Mouse (Mus musculus): ENCODE results near the gene Med19. TPM values are rescaled to one million over a fixed set of nuclear protein-coding genes. Genes with fewer than 3 reads are reported as not detected.
"Not testable (repeated sequence)": the region's sequence is repeated elsewhere in the genome, so short reads cannot be mapped to it uniquely, and the experiment has no call there.

Gene Med19
- polyA plus RNA-seq, 1 experiment from 2014 or later = 38.5 TPM

GRCm38 (mm10) chr2:84669828-84670568 is 8.2 kb upstream of the Med19 start:
- Histone ChIP-seq H3K4me1 (peaks cover 14% of the 10 kb centered on the region), H3K9ac (peak overlapping the region; percentile 96), H3K4me2 (peak overlapping the region; percentile 71), H3K36me3 (peaks cover 37% of the 10 kb centered on the region), H3K4me3 (peak overlapping the region; percentile 91), H3K27me3 (no peaks in the 10 kb centered on the region), H3K9me3 (no peaks in the 10 kb centered on the region), H3K27ac (peak overlapping the region; percentile 95)
- peak; percentile 67 for ATAC-seq (ENCODE audit: insufficient number of reproducible peaks, insufficient read depth, low FRiP score, low TSS enrichment, low read depth)
- WGBS = 2% methylated on average over 39 of the region's 39 CpGs

GRCm38 (mm10) chr2:84670569-84670933 is 7.7 kb upstream of the Med19 start, which contains the start of gene Selenoh:
Gene Selenoh (minus strand): TSS chr2:84670770.
- under 1% methylated on average over 20 of the region's 20 CpGs for WGBS
- Histone ChIP-seq H3K36me3 (peaks cover 41% of the 10 kb centered on the region), H3K4me2 (peak within 1 kb of the TSS; percentile 71)

GRCm38 (mm10) chr2:84671535-84671934 is 6.7 kb upstream of the Med19 start:
- not testable (repeated sequence) for H3K27ac ChIP-seq; H3K4me3 ChIP-seq; ATAC-seq (ENCODE audit: insufficient number of reproducible peaks, insufficient read depth, low FRiP score, low TSS enrichment, low read depth); H3K27me3 ChIP-seq; H3K9ac ChIP-seq; H3K9me3 ChIP-seq
- peaks cover 18% of the 10 kb centered on the region for H3K4me1 ChIP-seq
- peak overlapping the region; percentile 71 for H3K4me2 ChIP-seq
- H3K36me3 ChIP-seq = peaks cover 47% of the 10 kb centered on the region
- WGBS = 57% methylated on average over 4 of the region's 5 CpGs

More at GRCm38 (mm10) chr2:84670569-84670933, 7.7 kb upstream of the Med19 start, which contains the start of gene Selenoh:
- H3K9ac ChIP-seq = peak within 1 kb of the TSS; percentile 96
- H3K27me3 ChIP-seq = no peaks in the 10 kb centered on the region
- peak within 1 kb of the TSS; percentile 91 for H3K4me3 ChIP-seq
- H3K27ac ChIP-seq = peak within 1 kb of the TSS; percentile 95
- peak; percentile 94 for ATAC-seq (ENCODE audit: insufficient number of reproducible peaks, insufficient read depth, low FRiP score, low TSS enrichment, low read depth)
- no peaks in the 10 kb centered on the region for H3K9me3 ChIP-seq
- H3K4me1 ChIP-seq = peaks cover 14% of the 10 kb centered on the region

- peak overlapping the region; percentile 99 for H3K4me3 ChIP-seq
These were observed 783 bp upstream of the Med19 start for GRCm38 (mm10) chr2:84677270-84677967.

GRCm38 (mm10) chr2:84679016-84679415 is 814 bp downstream of the Med19 start, which contains the start of gene Tmx2:
Gene Tmx2 (minus strand): TSS chr2:84679140.
- peaks cover 18% of the 10 kb centered on the region for H3K4me1 ChIP-seq
- peak within 1 kb of the TSS; percentile 99 for H3K4me3 ChIP-seq
- no peaks in the 10 kb centered on the region for H3K9me3 ChIP-seq
- 13% methylated on average over 8 of the region's 8 CpGs for WGBS
- H3K27ac ChIP-seq = peak within 1 kb of the TSS; percentile 73; the same call in 1 of the 2 replicates
- peaks cover 31% of the 10 kb centered on the region for H3K36me3 ChIP-seq
- H3K9ac ChIP-seq = peak within 1 kb of the TSS; percentile 91
- no peaks in the 10 kb centered on the region for H3K27me3 ChIP-seq
- peak within 1 kb of the TSS; percentile 62 for H3K4me2 ChIP-seq
- ATAC-seq (ENCODE audit: insufficient number of reproducible peaks, insufficient read depth, low FRiP score, low TSS enrichment, low read depth) = no peak

More at GRCm38 (mm10) chr2:84677270-84677967, 783 bp upstream of the Med19 start:
- Histone ChIP-seq H3K9me3 (no peaks in the 10 kb centered on the region), H3K4me1 (peaks cover 18% of the 10 kb centered on the region), H3K9ac (peak overlapping the region; percentile 71), H3K36me3 (peaks cover 39% of the 10 kb centered on the region), H3K4me2 (peak overlapping the region; percentile 78), H3K27me3 (no peaks in the 10 kb centered on the region), H3K27ac (no peak overlapping the region)
- WGBS = 12% methylated on average over 22 of the region's 22 CpGs
- ATAC-seq (ENCODE audit: insufficient number of reproducible peaks, insufficient read depth, low FRiP score, low TSS enrichment, low read depth) = no peak; the same call in 1 of the 2 replicates

GRCm38 (mm10) chr2:84682605-84683183 is 4.5 kb downstream of the Med19 start:
- ATAC-seq (ENCODE audit: insufficient number of reproducible peaks, insufficient read depth, low FRiP score, low TSS enrichment, low read depth) = no peak
- Histone ChIP-seq H3K4me1 (peaks cover 8% of the 10 kb centered on the region), H3K36me3 (peaks cover 46% of the 10 kb centered on the region), H3K27ac (no peak overlapping the region), H3K27me3 (no peaks in the 10 kb centered on the region), H3K9ac (no peak overlapping the region), H3K4me3 (no peak overlapping the region), H3K9me3 (no peaks in the 10 kb centered on the region), H3K4me2 (no peak overlapping the region)
- 84% methylated on average over 6 of the region's 6 CpGs for WGBS

GRCm38 (mm10) chr2:84688080-84688844 is 10.1 kb downstream of the Med19 start:
- H3K4me2 ChIP-seq = no peak overlapping the region
- H3K4me1 ChIP-seq = no peaks in the 10 kb centered on the region
- no peaks in the 10 kb centered on the region for H3K9me3 ChIP-seq
- WGBS = 84% methylated on average over 2 of the region's 2 CpGs
- H3K36me3 ChIP-seq = peaks cover 87% of the 10 kb centered on the region
- ATAC-seq (ENCODE audit: insufficient number of reproducible peaks, insufficient read depth, low FRiP score, low TSS enrichment, low read depth) = no peak
- H3K9ac ChIP-seq = no peak overlapping the region
- no peaks in the 10 kb centered on the region for H3K27me3 ChIP-seq
- no peak overlapping the region for H3K27ac ChIP-seq
- H3K4me3 ChIP-seq = no peak overlapping the region

GRCm38 (mm10) chr2:84690050-84690449 is 11.8 kb downstream of the Med19 start:
- Histone ChIP-seq H3K27me3 (no peaks in the 10 kb centered on the region), H3K4me1 (no peaks in the 10 kb centered on the region), H3K9me3 (no peaks in the 10 kb centered on the region), H3K27ac (no peak overlapping the region), H3K4me3 (no peak overlapping the region), H3K4me2 (no peak overlapping the region), H3K9ac (no peak overlapping the region), H3K36me3 (peaks cover 90% of the 10 kb centered on the region)
- 91% methylated on average over 12 of the region's 12 CpGs for WGBS
- ATAC-seq (ENCODE audit: insufficient number of reproducible peaks, insufficient read depth, low FRiP score, low TSS enrichment, low read depth) = no peak

GRCm38 (mm10) chr2:84695007-84695695 is 16.9 kb downstream of the Med19 start:
- WGBS = 89% methylated on average over 5 of the region's 5 CpGs
- H3K4me3 ChIP-seq = no peak overlapping the region
- peaks cover 70% of the 10 kb centered on the region for H3K36me3 ChIP-seq

GRCm38 (mm10) chr2:84703497-84703896 is 25.3 kb downstream of the Med19 start:
- Histone ChIP-seq H3K9ac (no peak overlapping the region), H3K4me1 (peaks cover 7% of the 10 kb centered on the region; the same call in 1 of the 2 replicates), H3K27ac (no peak overlapping the region), H3K4me2 (no peak overlapping the region), H3K27me3 (no peaks in the 10 kb centered on the region), H3K36me3 (peaks cover 47% of the 10 kb centered on the region), H3K4me3 (no peak overlapping the region), H3K9me3 (no peaks in the 10 kb centered on the region)
- 93% methylated on average over 1 of the region's 1 CpGs for WGBS
- ATAC-seq (ENCODE audit: insufficient number of reproducible peaks, insufficient read depth, low FRiP score, low TSS enrichment, low read depth) = no peak

More at GRCm38 (mm10) chr2:84695007-84695695, 16.9 kb downstream of the Med19 start:
- ATAC-seq (ENCODE audit: insufficient number of reproducible peaks, insufficient read depth, low FRiP score, low TSS enrichment, low read depth) = no peak
- no peaks in the 10 kb centered on the region for H3K9me3 ChIP-seq
- H3K4me1 ChIP-seq = no peaks in the 10 kb centered on the region
- no peak overlapping the region for H3K4me2 ChIP-seq
- no peak overlapping the region for H3K27ac ChIP-seq
- no peaks in the 10 kb centered on the region for H3K27me3 ChIP-seq
- H3K9ac ChIP-seq = no peak overlapping the region
